Mouse (Mus musculus): ENCODE data around the gene Borcs6.

Gene Borcs6

GRCm38 (mm10) chr11:69090367-69090766, 30.9 kb downstream of the Borcs6 start:
- peak in 1 of 2 experiments; percentile 35 for DNase-seq

- DNase-seq, result peak in 1 of 2 experiments; percentile 34
Measured at GRCm38 (mm10) chr11:69091566-69092385, 32.3 kb downstream of the Borcs6 start.

- DNase-seq, result peak; percentile 93 to 96
Measured at GRCm38 (mm10) chr11:69092386-69092751, 32.9 kb downstream of the Borcs6 start.

- peak in 1 of 2 experiments; percentile 56 for DNase-seq
Measured at GRCm38 (mm10) chr11:69092871-69093270, 33.4 kb downstream of the Borcs6 start.

GRCm38 (mm10) chr11:69093856-69094255, 34.3 kb downstream of the Borcs6 start:
- DNase-seq, result peak in 1 of 2 experiments; percentile 34

GRCm38 (mm10) chr11:69094697-69095429, 35.3 kb downstream of the Borcs6 start, which contains the start of gene Per1:
TSS of gene Per1 (plus strand) at chr11:69095217.
- peak; percentile 100 for DNase-seq

- peak; percentile 39 to 74 for DNase-seq
Measured at GRCm38 (mm10) chr11:69095511-69096231, 36.2 kb downstream of the Borcs6 start.

- no peak for DNase-seq
Measured at GRCm38 (mm10) chr11:69096360-69096986, 37.0 kb downstream of the Borcs6 start.

- peak; percentile 100 for DNase-seq
Measured at GRCm38 (mm10) chr11:69096987-69097900, 37.7 kb downstream of the Borcs6 start.

GRCm38 (mm10) chr11:69098039-69098761, 38.7 kb downstream of the Borcs6 start:
- peak in 1 of 2 experiments; percentile 51 for DNase-seq

GRCm38 (mm10) chr11:69098762-69099091, 39.2 kb downstream of the Borcs6 start:
- peak; percentile 99 for DNase-seq

GRCm38 (mm10) chr11:69099177-69099914, 39.8 kb downstream of the Borcs6 start:
- DNase-seq, result peak; percentile 88 to 93

- peak; percentile 93 to 97 for DNase-seq
Measured at GRCm38 (mm10) chr11:69099915-69100345, 40.4 kb downstream of the Borcs6 start.

GRCm38 (mm10) chr11:69100639-69101360, 41.3 kb downstream of the Borcs6 start:
- DNase-seq, result peak in 1 of 2 experiments; percentile 63

GRCm38 (mm10) chr11:69101604-69102402, 42.3 kb downstream of the Borcs6 start:
- DNase-seq, result peak in 1 of 2 experiments; percentile 42

- DNase-seq, result peak in 1 of 2 experiments; percentile 44
Measured at GRCm38 (mm10) chr11:69102403-69102725, 42.8 kb downstream of the Borcs6 start.

GRCm38 (mm10) chr11:69103121-69103520, 43.6 kb downstream of the Borcs6 start:
- peak in 1 of 2 experiments; percentile 39 for DNase-seq
